Mouse (Mus musculus) thymus, adult 2 months (tissue): ENCODE results near the gene Insc.

Source experiments
- CTCF ChIP-seq: fragments of 200-500 bp; IDR thresholded peaks from 2 replicates; pipeline ENCODE4 v1.5.1; 2012; ENCODE audit warnings: mild to moderate bottlenecking, control low read depth, low read length, moderate library complexity, borderline replicate concordance; ENCODE audit not compliant: control insufficient read depth, poor library complexity, insufficient read depth; ENCODE audit errors: extremely low read depth
- POLR2A ChIP-seq: fragments of 200-500 bp; IDR thresholded peaks from 2 replicates; pipeline ENCODE4 v1.6.1; 2012; ENCODE audit warnings: mild to moderate bottlenecking, low read length, control low read depth, moderate library complexity; ENCODE audit not compliant: control insufficient read depth, poor library complexity, insufficient read depth; ENCODE audit errors: extremely low read depth

DNA sequence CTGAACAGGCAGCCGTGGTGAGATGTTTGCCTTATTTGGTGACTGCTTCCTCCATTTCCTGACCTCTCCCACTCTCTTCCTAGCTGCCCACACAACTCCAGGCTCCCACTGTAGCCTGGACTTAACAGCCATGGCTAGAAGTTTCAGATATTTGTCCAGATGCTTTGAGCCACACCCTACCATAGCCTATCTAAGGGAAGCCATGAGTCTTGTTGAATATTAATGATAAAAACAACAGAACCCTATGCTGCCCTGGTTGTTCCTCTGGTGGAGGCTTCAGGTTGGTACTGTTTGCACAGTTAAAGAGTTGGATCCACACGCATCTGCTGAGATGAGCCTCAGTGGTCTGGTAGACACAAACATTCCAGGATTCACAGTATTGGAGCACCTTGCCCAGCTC, 61.8 kb downstream of the Insc start:
- TF ChIP-seq POLR2A = no peak
- TF ChIP-seq CTCF = no peak
